Mouse (Mus musculus) olfactory bulb, adult 2 months (tissue): ENCODE data around the gene Heatr5b. TPM values are rescaled to one million over a fixed set of nuclear protein-coding genes. Genes with fewer than 3 reads are reported as not detected.

Experiments
- H3K27ac ChIP-seq: fragments of 200-500 bp; 2 replicates; pipeline ENCODE4 v1.5.1; 2012; ENCODE audit warnings: low read depth, low read length; ENCODE audit not compliant: insufficient read depth
- H3K4me1 ChIP-seq: fragments of 200-500 bp; 2 replicates; pipeline ENCODE4 v1.6.1; 2012; ENCODE audit warnings: low read length; ENCODE audit not compliant: control insufficient read depth, insufficient read depth
- H3K4me3 ChIP-seq: fragments of 200-500 bp; 2 replicates; pipeline ENCODE4 v1.5.1; 2012; ENCODE audit warnings: mild to moderate bottlenecking, low read depth, low read length, moderate library complexity; ENCODE audit not compliant: insufficient read depth
- CTCF ChIP-seq: fragments of 200-500 bp; IDR thresholded peaks from 2 replicates; pipeline ENCODE4 v1.5.1; 2012; ENCODE audit warnings: low read depth, mild to moderate bottlenecking, low read length, moderate library complexity; ENCODE audit not compliant: insufficient read depth
- POLR2A ChIP-seq: fragments of 200-500 bp; IDR thresholded peaks from 2 replicates; pipeline ENCODE4 v1.6.1; 2012; ENCODE audit warnings: mild to moderate bottlenecking, low read depth, low read length, moderate library complexity; ENCODE audit not compliant: insufficient read depth
- WGBS: fragments of 180-500 bp; shearing (Covaris S2); methylation state at CpG from one replicate; pipeline ENCODE4 v1.1.7; 2018; 5-methylcytosine and 5-hydroxymethylcytosine counted together
- polyA plus RNA-seq: library from polyadenylated mRNA; stranded (reverse); fragments of >200 nt; gene quantifications from 2 replicates; pipeline ENCODE4 v1.2.4, GENCODE M21; 2012; ENCODE audit warnings: low replicate concordance; ENCODE audit not compliant: missing spikeins, insufficient read depth, insufficient read length

Gene Heatr5b
- polyA plus RNA-seq, 1 experiment: not detected

DNA sequence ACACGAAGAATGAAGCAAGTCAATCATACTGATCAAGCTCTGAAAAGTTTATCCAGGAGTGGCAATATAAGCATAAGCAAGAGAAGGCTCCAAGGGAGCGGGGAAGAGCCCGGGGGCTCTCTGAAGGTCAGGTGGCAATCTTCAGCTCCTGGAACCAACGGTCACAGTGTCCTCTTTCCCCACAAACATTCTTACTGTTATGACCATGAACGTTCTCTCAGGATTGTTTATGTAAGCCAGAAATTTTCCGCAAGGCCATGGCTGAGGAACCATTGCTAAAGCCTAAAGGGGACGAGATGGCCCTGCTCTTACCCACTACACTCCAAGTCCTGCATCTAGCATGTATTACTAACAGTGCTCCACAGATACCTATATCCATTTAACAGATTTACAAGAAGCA, 113.5 kb downstream of the Heatr5b start:
- Histone ChIP-seq H3K4me3 (no peak overlapping the region), H3K27ac (no peak overlapping the region), H3K4me1 (0 out of 2 replicates have a peak, but pooled peaks cover 2% of the 10 kb centered on the region)
- TF ChIP-seq POLR2A (no peak), CTCF (no peak)
- 90% methylated on average over 7 of the region's 7 CpGs for WGBS

DNA sequence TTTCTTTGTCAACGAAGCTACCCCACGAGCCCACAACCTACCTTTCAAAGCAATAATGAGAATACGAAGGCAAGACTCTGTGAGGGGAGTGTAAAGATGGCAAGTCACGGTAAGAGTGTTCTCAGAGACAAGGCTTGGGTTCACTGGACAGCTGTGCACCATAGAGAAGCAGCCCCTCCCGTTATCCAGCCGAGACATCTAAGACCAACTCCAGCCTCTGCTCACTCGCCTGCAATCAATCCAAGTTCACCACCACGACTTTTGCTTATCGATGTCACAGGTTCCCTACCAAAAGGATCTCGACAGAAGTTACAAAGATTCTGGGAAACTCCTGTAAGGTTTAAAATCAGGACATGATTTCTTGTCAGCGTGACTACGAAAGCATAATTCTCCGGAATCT, 116.1 kb downstream of the Heatr5b start:
- Histone ChIP-seq H3K4me3 (no peak overlapping the region), H3K4me1 (peaks cover 2% of the 10 kb centered on the region; the same call in 1 of the 2 replicates), H3K27ac (no peak overlapping the region)
- 96% methylated on average over 13 of the region's 13 CpGs for WGBS
- no peak for TF ChIP-seq CTCF
- TF ChIP-seq POLR2A: no peak

DNA sequence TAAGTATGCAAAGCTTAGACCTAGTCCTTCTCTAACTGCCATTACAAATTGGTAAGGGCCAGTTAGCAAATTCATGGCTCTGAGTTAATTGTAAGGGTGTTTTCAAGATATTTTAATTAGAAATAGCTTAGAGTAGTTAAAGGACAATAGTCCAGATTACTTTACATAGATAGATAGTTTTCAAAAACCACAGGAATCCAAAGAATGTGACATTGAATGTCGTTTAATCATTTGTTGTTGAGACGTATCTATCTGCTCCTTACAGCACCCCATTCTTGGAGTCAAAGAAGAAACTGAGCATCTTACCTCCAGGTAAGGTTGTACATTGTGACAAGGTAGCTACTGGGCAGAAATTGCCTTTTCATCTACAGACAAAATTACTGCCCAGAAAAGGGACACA, 124.9 kb downstream of the Heatr5b start:
- Histone ChIP-seq H3K27ac (no peak overlapping the region), H3K4me3 (no peak overlapping the region), H3K4me1 (no peaks in the 10 kb centered on the region)
- TF ChIP-seq POLR2A (no peak), CTCF (no peak)
- WGBS: 80% methylated on average over 2 of the region's 2 CpGs

DNA sequence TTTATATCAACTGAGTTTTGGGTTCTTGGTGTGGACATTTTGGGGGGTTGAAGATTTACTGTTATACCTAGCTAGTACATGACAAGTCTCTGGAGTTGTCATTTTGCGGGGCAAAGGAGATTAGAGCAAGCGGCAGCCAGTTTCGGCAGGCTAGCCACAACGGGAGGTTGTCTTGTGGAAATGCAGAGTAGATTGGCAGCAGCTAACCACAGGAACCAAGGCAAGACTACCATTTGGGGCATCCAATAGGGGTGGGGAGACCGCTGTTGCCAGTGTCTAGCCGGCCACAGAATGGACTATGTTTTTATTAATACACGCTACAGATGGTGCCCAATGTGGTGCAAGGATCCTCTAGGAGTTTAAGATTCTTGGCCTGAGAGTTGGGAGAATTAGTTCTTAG, 126.7 kb downstream of the Heatr5b start:
- Histone ChIP-seq H3K27ac (no peak overlapping the region), H3K4me1 (no peaks in the 10 kb centered on the region), H3K4me3 (no peak overlapping the region)
- no peak for TF ChIP-seq POLR2A
- TF ChIP-seq CTCF: no peak
- WGBS: 79% methylated on average over 7 of the region's 7 CpGs

DNA sequence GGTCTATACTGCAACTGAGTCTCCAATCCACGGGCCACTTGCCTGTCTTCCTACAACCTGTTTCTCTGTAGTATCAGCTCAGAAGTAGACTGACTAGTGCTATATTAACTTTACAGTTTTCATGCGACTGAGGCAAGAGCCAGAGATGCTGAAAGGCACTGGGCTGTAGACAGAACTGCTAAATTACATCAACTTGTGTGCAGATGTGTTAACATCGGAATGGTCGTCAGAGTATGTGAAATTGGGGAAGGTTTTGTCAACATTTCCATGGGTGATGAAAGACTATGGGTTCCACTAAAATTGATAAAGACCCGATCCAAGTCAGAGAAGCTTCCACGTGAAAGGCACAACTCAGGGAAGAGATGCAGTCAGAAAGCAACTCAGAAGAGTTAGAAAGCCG, 132.2 kb downstream of the Heatr5b start:
- 92% methylated on average over 7 of the region's 7 CpGs for WGBS
- TF ChIP-seq POLR2A: no peak
- TF ChIP-seq CTCF: no peak
- no peak overlapping the region for H3K4me3 ChIP-seq

More for the DNA sequence above, 132.2 kb downstream of the Heatr5b start:
- Histone ChIP-seq H3K4me1 (0 out of 2 replicates have a peak, but pooled peaks cover 2% of the 10 kb centered on the region), H3K27ac (no peak overlapping the region)

Other genes with a start within 250 kb of the Heatr5b start
- not detected in 2 replicates for gene Strn, start 98.2 kb downstream of the Heatr5b start, polyA plus RNA-seq
- not detected in 2 replicates for gene Gpatch11, start 203 bp upstream of the Heatr5b start, polyA plus RNA-seq
- not detected in 2 replicates for gene Eif2ak2, start 47.2 kb upstream of the Heatr5b start, polyA plus RNA-seq
- gene Sult6b1, start 71.6 kb upstream of the Heatr5b start, polyA plus RNA-seq: not detected in 2 replicates
- not detected in 2 replicates for gene Cebpzos, start 81.1 kb upstream of the Heatr5b start, polyA plus RNA-seq
- not detected in 2 replicates for gene Cebpz, start 101.7 kb upstream of the Heatr5b start, polyA plus RNA-seq
- not detected in 2 replicates for gene Ndufaf7, start 101.8 kb upstream of the Heatr5b start, polyA plus RNA-seq
- not detected in 2 replicates for gene Prkd3, start 185.5 kb upstream of the Heatr5b start, polyA plus RNA-seq
- gene Qpct, start 216.5 kb upstream of the Heatr5b start, polyA plus RNA-seq: not detected in 2 replicates